Mouse (Mus musculus): ENCODE results near the gene Gmpr. TPM values are rescaled to one million over a fixed set of nuclear protein-coding genes. Genes with fewer than 3 reads are reported as not detected.

Gene Gmpr
- 165 and 166 TPM in 2 replicates for polyA plus RNA-seq (2016; fragmentation: Nextera tagmentation; extraction: Ambion mirVana)

DNA sequence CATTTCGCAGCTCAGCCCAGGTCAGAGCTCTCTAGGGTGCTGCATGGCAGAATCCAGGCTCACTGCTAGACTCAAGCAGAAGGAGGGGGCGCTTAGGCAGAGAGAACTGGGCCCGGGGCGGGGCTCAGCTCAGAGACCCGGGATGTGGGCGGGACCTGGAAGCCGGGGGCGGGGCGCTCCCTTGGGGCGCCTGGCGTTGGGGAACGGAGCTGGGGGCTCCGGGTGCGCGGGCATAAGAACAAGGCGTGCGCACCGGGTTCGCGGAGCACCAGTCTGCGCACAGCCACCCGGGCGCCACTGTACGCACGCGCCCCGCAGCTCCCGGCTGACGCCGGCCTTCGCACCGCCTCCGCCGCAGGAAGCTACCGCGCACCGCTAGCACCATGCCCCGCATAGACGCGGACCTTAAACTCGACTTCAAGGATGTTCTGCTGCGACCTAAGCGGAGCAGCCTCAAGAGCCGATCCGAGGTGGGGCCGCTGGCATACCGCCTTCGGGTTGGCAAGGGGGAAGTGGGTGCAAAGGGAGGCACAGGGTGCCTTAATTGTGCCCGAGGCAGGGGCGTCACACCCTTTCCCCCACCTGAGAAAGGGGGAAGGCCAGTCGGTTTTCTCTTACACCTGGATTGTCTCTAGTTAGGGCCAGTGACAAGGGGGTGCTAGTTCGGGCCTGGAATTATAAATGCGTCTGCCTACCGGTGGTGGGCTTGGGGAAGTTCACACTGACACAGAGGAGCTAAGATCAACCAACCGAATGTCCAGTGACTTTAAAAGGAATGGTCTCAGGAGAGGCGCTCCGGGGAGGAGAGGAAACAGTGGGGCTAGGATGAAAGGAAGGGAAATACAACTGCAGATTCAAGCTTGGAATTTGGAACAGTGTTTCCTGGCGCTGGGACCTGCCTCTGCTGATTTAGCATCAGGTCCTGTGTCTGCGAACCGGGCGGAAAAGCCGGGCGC, at the start of gene Gmpr:
Gene Gmpr, plus strand, starts transcription at position 171 of the 956 bp plus-strand sequence.
- ATAC-seq (ENCODE audit: insufficient number of reproducible peaks, low FRiP score), result peak; percentile 87
- WGBS, result under 1% methylated on average over 62 of the region's 63 CpGs
- peaks cover 38% of the 10 kb centered on the region for H3K4me1 ChIP-seq (replicated peaks)

GRCm38 (mm10) chr13:45457459-45457858, 49.8 kb upstream of the Gmpr start:
- H3K4me1 ChIP-seq (replicated peaks), result peaks cover 20% of the 10 kb centered on the region
- 79% methylated on average over 7 of the region's 7 CpGs for WGBS
- H3K4me2 ChIP-seq, result no peak overlapping the region
- H3K36me3 ChIP-seq, result no peaks in the 10 kb centered on the region
- no peak for ATAC-seq (ENCODE audit: insufficient number of reproducible peaks, low FRiP score)
- H3K9ac ChIP-seq, result no peak overlapping the region
- H3K4me3 ChIP-seq, result no peak overlapping the region
- no peaks in the 10 kb centered on the region for H3K9me3 ChIP-seq (replicated peaks)
- no peaks in the 10 kb centered on the region for H3K27me3 ChIP-seq (replicated peaks)
- no peak overlapping the region for H3K27ac ChIP-seq (ENCODE audit: poor library complexity, severe bottlenecking)

More for the DNA sequence above, at the start of gene Gmpr:
- Histone ChIP-seq H3K4me3 (peak within 1 kb of the TSS; percentile 80), H3K9me3 (replicated peaks) (no peaks in the 10 kb centered on the region), H3K36me3 (no peaks in the 10 kb centered on the region), H3K9ac (peak within 1 kb of the TSS; percentile 91), H3K27ac (ENCODE audit: poor library complexity, severe bottlenecking) (peak within 1 kb of the TSS; percentile 96), H3K27me3 (replicated peaks) (no peaks in the 10 kb centered on the region), H3K4me2 (peak within 1 kb of the TSS; percentile 94)

DNA sequence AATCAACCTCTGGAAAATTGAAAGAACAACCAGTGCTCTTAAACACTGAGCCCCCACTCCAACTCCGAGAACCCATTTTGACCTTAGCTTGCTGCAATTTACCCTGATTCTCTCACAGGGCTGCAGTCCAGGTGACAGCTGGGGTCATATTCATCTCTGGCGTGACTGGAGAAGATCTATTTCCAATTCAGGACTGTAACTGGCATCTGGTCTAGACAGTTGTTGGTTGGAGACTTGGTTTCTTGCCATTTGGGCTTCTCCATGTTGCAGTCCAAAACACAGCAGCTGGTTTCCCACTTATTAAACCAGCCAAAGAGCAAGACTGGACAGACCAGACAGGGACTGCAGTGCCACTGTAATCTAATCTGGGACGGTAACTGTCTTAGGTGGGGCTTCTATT, 47.1 kb upstream of the Gmpr start:
- H3K4me1 ChIP-seq (replicated peaks), result peaks cover 7% of the 10 kb centered on the region
- no peak for ATAC-seq (ENCODE audit: insufficient number of reproducible peaks, low FRiP score)
- no peak overlapping the region for H3K27ac ChIP-seq (ENCODE audit: poor library complexity, severe bottlenecking)
- no peak overlapping the region for H3K9ac ChIP-seq
- whole genome bisulfite sequencing, result 90% methylated on average over 3 of the region's 3 CpGs
- no peaks in the 10 kb centered on the region for H3K27me3 ChIP-seq (replicated peaks)
- H3K4me3 ChIP-seq, result no peak overlapping the region
- no peaks in the 10 kb centered on the region for H3K9me3 ChIP-seq (replicated peaks)
- H3K36me3 ChIP-seq, result no peaks in the 10 kb centered on the region
- H3K4me2 ChIP-seq, result no peak overlapping the region

DNA sequence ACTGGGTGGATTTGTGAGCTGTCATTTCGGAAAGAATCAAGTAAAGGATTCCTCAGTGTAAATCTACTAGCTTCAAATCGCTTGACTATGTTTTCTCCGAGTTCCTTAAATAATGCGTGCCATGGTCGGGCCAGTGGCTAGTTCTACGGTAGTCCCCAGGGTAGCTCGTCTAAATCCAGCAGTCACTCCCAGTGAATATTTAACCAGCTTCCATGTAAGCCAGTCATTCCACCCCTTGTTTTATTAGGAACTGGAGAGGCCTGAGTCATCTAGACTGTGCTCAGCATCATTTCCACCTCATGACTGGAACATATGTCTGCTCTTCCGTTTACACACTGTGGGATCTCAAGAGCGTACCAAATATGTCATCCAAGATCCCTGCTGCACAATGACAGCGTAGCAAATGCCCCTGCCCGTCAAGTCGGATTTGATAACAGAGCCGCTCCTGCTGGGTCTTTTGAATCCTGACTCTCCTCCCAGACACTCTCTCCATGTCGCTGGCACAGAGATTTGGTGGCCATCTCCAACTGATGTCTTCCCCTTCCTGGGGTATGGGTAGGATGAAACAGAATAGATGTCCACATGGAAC, 45.8 kb upstream of the Gmpr start:
- Histone ChIP-seq H3K9ac (no peak overlapping the region), H3K27ac (ENCODE audit: poor library complexity, severe bottlenecking) (no peak overlapping the region), H3K4me3 (no peak overlapping the region), H3K4me2 (no peak overlapping the region), H3K36me3 (no peaks in the 10 kb centered on the region), H3K9me3 (replicated peaks) (no peaks in the 10 kb centered on the region), H3K4me1 (replicated peaks) (no peaks in the 10 kb centered on the region), H3K27me3 (replicated peaks) (no peaks in the 10 kb centered on the region)
- WGBS, result 68% methylated on average over 14 of the region's 14 CpGs
- ATAC-seq (ENCODE audit: insufficient number of reproducible peaks, low FRiP score), result no peak

DNA sequence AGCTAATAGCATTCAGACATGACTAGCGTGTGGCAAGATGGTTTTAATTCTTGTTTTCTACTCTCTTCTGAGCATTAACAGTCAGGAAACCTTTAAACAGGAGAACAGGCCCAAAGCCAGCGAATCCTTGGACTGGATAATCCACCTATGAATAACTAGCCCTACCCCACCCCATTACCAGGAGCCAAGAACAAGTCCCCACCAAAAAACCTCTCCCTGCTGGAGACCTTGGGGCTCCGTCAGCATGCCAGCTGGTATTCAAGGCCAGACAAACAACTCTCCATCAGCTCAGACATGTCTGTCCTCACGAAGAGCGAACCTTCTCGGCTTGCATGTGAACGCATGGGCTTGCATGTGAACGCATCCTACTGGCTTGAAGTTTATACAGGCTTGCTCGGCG, 41.6 kb upstream of the Gmpr start:
- no peak overlapping the region for H3K4me3 ChIP-seq
- H3K9me3 ChIP-seq (replicated peaks), result no peaks in the 10 kb centered on the region
- no peaks in the 10 kb centered on the region for H3K36me3 ChIP-seq
- no peaks in the 10 kb centered on the region for H3K27me3 ChIP-seq (replicated peaks)
- H3K27ac ChIP-seq (ENCODE audit: poor library complexity, severe bottlenecking), result no peak overlapping the region
- 83% methylated on average over 10 of the region's 10 CpGs for WGBS
- no peak overlapping the region for H3K4me2 ChIP-seq
- H3K9ac ChIP-seq, result no peak overlapping the region
- H3K4me1 ChIP-seq (replicated peaks), result peaks cover 7% of the 10 kb centered on the region; the same call in 1 of the 2 replicates
- ATAC-seq (ENCODE audit: insufficient number of reproducible peaks, low FRiP score), result no peak

GRCm38 (mm10) chr13:45466031-45466519, 41.2 kb upstream of the Gmpr start:
- Histone ChIP-seq H3K9me3 (replicated peaks) (no peaks in the 10 kb centered on the region), H3K27me3 (replicated peaks) (no peaks in the 10 kb centered on the region), H3K4me2 (no peak overlapping the region), H3K4me3 (no peak overlapping the region), H3K4me1 (replicated peaks) (peaks cover 7% of the 10 kb centered on the region; the same call in 1 of the 2 replicates), H3K36me3 (no peaks in the 10 kb centered on the region), H3K27ac (ENCODE audit: poor library complexity, severe bottlenecking) (no peak overlapping the region), H3K9ac (no peak overlapping the region)
- 67% methylated on average over 10 of the region's 10 CpGs for WGBS
- ATAC-seq (ENCODE audit: insufficient number of reproducible peaks, low FRiP score), result no peak

DNA sequence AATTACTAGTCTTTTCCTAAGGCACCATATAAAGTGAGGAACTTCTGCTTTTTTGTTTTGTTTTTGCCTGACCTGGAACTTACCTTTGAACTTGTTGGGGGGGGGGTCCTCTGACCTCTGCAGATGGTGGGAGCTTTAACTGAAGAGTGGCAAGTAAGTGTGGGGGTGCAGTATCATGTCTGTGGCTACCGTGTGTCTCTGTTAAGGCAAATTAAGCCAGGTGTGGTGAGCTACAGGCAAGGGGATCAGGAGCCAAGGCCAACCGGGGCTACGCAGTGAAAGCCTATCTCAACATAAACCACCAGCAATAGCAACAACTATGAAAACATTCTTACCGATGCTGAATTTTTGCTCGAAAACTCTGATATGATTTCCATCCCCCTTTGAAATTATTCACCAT, 38.5 kb upstream of the Gmpr start:
- Histone ChIP-seq H3K4me3 (no peak overlapping the region), H3K9ac (no peak overlapping the region), H3K36me3 (no peaks in the 10 kb centered on the region), H3K9me3 (replicated peaks) (no peaks in the 10 kb centered on the region), H3K4me2 (no peak overlapping the region), H3K27ac (ENCODE audit: poor library complexity, severe bottlenecking) (no peak overlapping the region), H3K27me3 (replicated peaks) (no peaks in the 10 kb centered on the region), H3K4me1 (replicated peaks) (peaks cover 7% of the 10 kb centered on the region; the same call in 1 of the 2 replicates)
- 82% methylated on average over 5 of the region's 5 CpGs for WGBS
- ATAC-seq (ENCODE audit: insufficient number of reproducible peaks, low FRiP score), result no peak

GRCm38 (mm10) chr13:45469481-45470301, 37.6 kb upstream of the Gmpr start:
- Histone ChIP-seq H3K9me3 (replicated peaks) (no peaks in the 10 kb centered on the region), H3K4me3 (no peak overlapping the region), H3K9ac (no peak overlapping the region), H3K4me1 (replicated peaks) (peaks cover 7% of the 10 kb centered on the region; the same call in 1 of the 2 replicates), H3K27ac (ENCODE audit: poor library complexity, severe bottlenecking) (no peak overlapping the region), H3K36me3 (no peaks in the 10 kb centered on the region), H3K4me2 (no peak overlapping the region), H3K27me3 (replicated peaks) (no peaks in the 10 kb centered on the region)
- WGBS, result 53% methylated on average over 19 of the region's 19 CpGs
- ATAC-seq (ENCODE audit: insufficient number of reproducible peaks, low FRiP score), result no peak

GRCm38 (mm10) chr13:45473311-45473710, 33.9 kb upstream of the Gmpr start:
- Histone ChIP-seq H3K27me3 (replicated peaks) (no peaks in the 10 kb centered on the region), H3K9me3 (replicated peaks) (no peaks in the 10 kb centered on the region), H3K4me1 (replicated peaks) (peaks cover 10% of the 10 kb centered on the region; the same call in 1 of the 2 replicates), H3K9ac (no peak overlapping the region), H3K4me3 (no peak overlapping the region), H3K27ac (ENCODE audit: poor library complexity, severe bottlenecking) (no peak overlapping the region), H3K36me3 (no peaks in the 10 kb centered on the region), H3K4me2 (no peak overlapping the region)
- ATAC-seq (ENCODE audit: insufficient number of reproducible peaks, low FRiP score), result no peak
- WGBS, result 71% methylated on average over 10 of the region's 10 CpGs

- Histone ChIP-seq H3K27me3 (replicated peaks) (no peaks in the 10 kb centered on the region), H3K4me1 (replicated peaks) (peaks cover 14% of the 10 kb centered on the region), H3K4me2 (no peak overlapping the region), H3K9ac (no peak overlapping the region), H3K9me3 (replicated peaks) (no peaks in the 10 kb centered on the region), H3K4me3 (no peak overlapping the region), H3K27ac (ENCODE audit: poor library complexity, severe bottlenecking) (no peak overlapping the region), H3K36me3 (no peaks in the 10 kb centered on the region)
- WGBS, result 75% methylated on average over 8 of the region's 8 CpGs
- ATAC-seq (ENCODE audit: insufficient number of reproducible peaks, low FRiP score), result no peak
These were observed 31.9 kb upstream of the Gmpr start for GRCm38 (mm10) chr13:45475297-45475696.

Data from heart, embryonic 12.5 days (tissue).